Mouse (Mus musculus) thymus, postnatal 25 days (tissue): ENCODE data around the gene Utp15.

Experiments
- DNase-seq: peaks from one replicate; pipeline ENCODE4 v3.0.0; 2022

Gene Utp15

DNA sequence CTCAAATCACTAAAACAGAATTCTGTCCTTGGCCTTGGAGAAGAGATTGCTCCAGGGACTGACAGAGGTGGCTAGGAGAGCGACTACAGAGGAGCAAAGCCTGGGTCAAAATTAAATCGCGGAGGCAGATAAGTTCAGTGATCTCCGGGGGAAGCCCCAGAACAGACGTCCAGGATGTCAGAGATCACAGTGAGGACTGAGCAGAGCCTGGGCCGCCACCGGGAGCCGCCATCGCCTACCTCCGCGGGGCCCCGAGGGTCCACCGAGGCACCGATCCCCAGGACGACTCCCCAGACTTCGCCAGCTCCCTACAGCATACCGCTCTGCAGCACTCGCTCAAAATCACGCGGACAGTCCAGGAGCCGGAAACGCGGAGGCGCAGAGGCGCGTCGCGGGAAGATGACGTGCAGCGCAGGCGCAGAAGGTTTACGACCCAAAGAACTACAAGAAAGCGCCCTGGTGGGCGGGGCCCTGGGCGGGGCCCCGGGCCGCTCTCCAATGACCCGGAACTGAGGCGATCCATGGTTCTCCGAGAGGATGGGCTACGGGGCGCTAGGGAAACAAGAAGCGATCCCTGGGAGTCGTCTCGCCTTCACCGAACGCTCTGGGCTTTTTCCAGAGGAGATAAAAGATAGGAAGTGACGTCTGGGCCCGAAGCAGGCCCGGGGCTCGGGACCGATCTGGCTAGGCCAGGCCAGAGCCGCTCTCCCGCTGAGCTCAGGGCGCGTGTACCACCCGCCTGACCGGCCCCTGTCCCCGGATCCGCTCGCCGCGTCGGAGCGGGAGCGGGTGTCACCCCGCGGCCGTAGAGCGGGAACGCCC is at the start of gene Utp15, which contains the start of gene Ankra2:
Gene Utp15 (minus strand): TSS at position 406 of the 822 bp plus-strand sequence.
Gene Ankra2 (plus strand): TSS at position 439 of the 822 bp plus-strand sequence.
- DNase-seq, result peak; percentile 96

DNA sequence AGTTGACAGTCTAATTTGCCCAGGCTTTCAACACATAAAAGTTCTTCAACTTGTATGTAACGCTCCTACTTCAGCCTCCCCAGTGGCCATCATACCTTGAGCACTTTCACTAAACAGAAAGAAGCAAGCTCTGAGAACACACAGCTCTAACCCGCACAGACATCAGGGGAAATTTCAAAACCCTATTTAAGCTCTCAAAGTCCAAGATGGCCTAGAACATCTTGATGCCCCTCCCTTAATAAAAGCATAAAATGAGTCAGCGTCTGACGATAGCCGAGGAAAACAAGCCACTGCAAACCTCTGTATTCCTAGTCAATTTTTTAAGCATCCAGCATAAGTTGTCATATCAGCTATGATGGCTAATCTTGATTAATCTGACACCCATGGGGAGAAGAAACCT is 48.8 kb upstream of the Utp15 start:
- DNase-seq, result no peak

DNA sequence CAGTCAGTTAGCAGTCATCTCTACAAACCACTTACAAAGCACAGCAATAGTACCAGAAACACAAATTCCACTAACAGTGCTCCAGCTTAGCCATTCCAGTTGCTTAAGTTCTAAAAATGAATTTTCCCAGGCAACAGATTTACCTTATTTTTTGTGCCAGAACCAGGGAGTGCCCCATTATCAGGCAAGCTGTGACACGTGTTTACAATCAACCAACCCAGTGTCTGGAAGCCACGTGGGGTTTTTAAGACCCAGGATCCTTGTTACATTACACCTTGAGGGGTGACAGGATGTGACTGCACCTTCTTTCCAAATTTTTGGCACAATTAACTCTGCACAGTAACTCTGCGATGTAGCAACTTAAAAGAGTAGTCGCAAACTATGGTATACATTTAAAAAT is 45.9 kb upstream of the Utp15 start:
- DNase-seq, result no peak

DNA sequence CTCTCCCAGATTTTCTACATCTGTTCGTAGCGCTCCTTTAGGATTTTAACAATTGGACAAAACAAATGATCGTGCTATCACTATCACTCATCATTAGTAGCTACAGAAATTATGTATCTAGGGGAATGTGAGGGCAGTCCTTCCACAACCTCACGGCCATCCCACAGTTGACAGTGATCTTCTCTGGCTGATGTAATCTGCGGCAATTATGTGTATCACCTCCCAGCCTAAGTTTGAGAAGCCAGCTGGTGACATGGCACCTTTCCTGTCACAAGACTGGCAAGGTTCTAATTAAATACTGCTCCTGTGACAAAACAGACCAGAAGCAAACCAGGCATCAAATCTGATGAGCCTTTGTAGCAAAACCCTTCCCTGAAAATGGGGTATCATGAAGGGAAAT is 45.2 kb upstream of the Utp15 start:
- DNase-seq, result no peak

DNA sequence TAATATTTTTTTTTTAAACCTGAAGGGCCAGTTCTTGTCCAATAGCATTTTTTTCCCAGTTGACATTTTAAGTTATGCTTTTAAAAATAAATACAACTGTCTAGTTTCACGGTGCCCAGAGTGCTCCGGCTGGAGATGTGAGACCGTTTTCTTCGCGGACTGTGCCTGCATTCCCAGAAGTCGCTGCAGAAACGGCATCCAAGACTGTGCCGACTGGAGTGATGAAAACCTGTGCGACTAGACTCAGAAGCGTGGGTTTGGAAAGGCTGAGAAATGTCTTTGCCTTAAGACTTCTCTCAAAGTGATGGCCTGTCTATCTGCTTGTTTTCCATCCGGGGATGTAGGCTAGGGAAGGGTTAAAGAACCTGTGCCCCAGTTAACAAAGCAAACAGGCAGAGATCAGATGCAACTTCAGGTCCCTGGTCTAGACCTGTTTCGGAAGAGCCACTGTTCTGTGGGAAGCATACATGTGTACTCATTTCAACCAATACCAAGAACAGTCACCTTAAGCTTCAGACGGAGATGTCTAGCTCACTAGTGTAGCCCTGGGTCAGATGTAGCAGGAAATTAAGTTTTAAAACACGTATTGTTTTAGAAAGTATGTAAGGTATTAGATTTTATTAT is 44.1 kb upstream of the Utp15 start:
- DNase-seq, result no peak

DNA sequence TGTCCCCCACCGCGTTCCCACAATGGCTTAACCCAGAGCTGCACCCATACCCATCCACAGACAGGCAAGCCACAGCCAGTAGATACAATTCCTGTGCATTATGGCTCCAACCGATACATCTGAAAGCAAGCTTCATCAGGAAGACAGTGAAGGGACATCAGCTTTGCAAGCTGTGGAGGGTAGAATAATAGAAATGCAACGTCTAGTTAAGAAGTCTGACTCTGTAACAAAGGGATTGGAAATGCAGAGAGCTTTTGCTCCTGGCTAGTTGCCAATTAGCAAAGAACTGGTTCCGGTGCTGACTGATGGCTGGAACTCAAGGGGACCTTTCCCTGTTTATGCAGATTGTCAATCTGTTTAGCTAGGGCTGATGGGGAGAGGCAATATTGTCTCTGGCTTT is 43.6 kb upstream of the Utp15 start:
- no peak for DNase-seq

DNA sequence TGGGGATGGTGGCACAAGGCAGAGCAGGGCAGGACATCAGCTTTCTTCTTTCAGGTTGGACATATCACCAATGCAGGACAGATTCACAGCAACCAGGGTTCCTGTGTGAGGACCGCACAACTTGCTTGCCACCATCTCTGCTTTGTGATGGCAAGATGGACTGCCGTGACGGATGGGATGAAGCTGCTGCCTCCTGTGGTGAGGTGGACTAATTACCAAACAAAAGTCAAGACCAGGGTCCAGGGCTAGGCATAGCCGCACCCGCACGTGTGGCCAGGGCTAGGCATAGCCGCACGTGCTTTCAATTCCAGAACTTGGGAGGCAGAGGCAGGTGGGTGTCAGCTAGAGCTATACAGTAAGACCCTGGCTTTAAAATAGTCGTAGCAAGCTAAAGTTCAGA is 42.4 kb upstream of the Utp15 start:
- DNase-seq, result no peak

DNA sequence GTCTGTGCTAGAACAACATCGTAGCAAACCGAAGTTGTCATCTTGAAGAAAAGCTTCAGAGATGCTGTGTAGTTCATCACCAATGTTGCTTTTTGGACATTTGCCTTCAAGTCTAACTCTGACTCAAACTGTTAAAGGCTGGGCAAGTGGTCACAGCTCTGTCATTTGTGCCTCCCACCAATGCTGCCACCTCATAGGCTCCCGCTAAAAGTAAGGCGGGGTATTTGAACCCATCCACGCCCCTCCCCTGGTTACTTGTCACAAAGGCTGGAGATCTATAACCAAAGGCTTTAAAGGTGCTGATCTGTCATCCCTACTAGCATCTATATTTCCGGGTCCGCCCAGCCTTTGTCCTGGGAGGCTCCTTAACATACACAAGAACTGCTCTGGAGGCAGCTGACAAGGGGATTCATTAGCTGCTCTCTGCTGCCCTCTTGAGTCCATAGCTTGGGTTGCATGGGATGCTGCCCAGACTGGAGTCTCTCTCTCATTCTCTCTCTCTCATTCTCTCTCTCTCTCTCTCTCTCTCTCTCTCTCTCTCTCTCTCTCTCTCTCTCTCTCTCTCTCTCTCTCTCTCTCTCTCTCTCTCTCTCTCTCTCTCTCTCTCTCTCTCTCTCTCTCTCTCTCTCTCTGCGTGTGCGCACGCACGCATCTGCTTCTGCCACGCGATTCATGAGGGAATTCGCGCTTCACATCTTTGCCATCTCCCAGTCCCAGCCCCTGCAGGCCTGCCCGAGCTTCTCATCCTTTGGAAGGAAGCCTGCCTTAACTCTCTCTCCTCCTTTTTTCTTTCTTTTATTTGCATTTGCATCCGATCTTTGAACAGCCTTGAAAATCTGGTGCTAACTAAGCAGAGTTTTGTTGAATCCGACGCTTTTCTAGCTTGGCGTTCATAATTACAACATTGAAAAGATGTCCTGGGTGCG is 36.3 kb upstream of the Utp15 start:
- DNase-seq, result peak; percentile 60

DNA sequence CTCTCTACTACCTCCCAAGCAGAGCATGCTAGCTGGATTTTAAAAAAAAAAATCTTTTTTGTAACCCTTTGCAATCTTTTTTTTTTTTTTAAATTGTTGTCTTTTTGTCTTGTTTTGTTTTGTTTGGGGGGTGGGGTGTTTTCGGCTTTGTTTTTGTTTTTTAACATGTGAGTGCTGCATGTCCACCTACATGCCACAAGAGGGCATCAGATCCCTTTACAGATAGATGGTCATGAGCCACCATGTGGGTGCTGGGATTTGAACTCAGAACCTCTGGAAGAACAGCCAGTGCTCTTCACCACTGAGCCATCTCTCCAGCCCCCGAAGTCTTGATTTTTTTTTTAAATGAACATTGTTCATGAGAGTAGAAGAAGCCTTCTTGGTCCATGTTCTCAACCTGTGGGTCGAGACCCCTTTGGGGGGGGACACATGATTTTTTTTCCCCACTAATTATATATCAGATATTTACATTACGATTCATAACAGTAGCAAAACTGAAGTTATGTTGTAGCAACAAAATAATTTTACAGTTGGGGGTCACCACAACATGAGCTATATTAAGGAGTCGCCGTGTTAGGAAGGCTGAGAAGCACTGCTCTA is 35.1 kb upstream of the Utp15 start:
- no peak for DNase-seq

DNA sequence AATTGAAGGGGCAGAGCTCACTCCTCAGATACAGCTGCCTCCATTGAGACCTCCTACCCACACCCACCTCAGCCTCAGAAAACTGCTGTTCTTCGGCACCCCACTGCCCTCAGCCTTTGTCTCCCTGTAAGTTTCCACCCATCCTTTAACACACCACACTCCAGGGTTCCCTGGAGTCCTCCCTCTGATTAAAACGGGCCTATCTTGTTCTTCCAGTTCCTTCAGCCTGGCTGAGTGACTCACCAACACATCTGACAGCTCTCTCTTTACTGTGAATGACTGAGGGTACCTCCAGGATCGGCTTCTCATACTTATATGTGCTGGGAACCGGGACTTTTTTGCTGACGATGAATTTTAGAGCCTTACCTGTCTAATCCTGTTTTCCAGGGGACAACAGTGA is 33.2 kb upstream of the Utp15 start:
- no peak for DNase-seq

DNA sequence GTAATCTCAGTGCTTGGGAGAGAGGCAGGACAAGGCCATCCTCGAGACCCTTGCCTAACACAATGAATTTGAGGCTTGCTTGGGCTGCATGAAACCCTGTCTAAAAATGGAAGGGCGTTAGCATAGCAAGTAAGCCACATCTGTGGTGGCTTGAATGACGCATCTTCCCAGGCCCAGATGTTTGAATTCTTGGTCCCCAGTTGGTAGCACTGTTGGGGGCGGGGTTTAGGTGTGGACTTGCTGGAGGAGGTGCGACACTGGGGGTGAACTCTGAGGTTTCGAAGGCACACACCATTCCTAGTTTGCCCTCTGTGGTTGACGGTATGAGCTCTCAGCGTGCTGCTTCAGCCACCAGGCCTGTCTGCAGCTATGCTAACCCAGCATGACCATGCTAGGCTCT is 28.9 kb upstream of the Utp15 start:
- no peak for DNase-seq

DNA sequence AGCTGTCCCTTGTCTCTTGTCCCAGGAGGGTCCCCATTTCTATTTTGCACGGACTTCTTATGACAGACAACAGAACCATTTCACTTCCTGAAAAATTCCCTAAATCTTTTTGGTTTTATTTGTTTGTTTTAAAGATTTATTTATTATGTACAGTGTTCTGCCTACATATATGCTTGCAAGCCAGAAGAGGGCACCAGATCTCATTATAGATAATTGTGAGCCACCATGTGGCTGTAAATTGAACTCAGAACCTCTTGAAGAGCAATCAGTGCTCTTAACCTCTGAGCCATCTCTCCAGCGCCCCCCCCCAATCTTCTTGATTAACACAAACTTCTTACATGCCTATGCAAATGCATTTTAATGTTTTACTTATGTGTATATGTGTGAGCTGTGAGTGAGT is 27.9 kb upstream of the Utp15 start:
- DNase-seq, result no peak

DNA sequence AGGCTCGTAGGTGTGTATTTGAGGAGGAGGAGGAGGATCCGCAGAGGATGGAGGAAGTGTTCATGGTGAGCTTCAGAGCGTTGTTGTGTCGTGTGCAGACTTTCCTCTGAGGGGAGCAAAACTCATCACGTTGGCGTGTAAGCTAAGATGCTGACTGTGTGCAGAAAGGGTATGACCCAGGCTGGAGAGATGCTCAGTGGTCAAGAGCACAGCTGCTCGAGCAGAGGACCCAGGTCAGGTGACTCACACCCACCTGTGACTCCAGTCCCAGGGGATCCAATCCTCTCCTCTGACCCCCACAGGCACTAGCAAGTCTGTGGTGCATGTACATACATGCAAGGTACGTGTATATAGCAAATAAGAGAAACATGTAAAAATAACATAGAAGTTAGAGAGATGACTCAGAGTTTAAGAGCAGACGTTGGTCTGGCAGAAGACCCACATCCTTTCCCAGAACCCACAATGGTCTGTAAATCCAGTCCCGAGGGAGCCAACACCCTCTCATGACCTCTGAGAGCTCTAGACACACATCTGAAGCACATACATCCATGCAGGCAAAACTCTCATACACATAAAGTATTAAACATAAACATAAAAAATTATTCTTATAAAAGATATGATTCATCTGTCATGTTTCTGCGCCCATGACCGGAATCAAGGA is 18.3 kb upstream of the Utp15 start:
- DNase-seq, result no peak

DNA sequence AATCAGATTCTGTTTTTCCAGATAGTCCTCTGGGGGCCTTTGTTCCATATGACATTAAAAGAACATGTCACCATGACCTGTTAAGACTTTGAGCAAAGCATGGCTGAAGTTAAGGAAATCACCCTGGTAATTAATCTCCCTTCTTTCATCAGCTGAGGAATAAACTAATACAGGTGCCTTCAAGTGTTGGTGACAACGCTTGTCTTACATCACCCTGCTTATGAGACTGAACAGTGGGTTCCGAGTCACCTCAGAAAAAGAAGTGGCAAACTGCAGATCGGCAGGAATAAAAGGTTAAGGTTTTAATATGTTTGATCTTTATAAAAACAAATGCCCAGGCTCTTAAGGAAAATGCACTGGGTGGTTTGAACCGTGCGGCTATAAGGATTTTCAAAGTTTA is 16.8 kb upstream of the Utp15 start, which contains the start of gene Gm21976:
Gene Gm21976 (plus strand): TSS at position 202 of the 400 bp plus-strand sequence.
- no peak for DNase-seq

DNA sequence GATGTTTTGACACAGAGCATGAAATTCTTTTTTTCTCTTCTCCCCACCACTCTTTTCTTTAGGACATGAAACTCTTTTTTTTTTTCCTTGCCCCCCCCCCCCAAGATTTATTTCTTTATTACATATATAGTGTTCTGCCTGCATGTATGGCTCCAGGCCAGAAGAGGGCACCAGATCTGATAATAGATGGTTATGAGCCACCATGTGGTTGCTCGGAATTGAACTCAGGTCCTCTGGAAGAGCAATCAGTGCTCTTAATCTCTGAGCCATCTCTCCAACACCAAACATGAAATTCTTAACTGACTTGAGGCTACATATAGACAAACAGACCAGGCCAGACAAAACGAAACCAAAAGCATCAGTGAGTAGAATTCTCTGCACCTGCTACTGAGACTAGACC is 14.7 kb upstream of the Utp15 start:
- no peak for DNase-seq

DNA sequence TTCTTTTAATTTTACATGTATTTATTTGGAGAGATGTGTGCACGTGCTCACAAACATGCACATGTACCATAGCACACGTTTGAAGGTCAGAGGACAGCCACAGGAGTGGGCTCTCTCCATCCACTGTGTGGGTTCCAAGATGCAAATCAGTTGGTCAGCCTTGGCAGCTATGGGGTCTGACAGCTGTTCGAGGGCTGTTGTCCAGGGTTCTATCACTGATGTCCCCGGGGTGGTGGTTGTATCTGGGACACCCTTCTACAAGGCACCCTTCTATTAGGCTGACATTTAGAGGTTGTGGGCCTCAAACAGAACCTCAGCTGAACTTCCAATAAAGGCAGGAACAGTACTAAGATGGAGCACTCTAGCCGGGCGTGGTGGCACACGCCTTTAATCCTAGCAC is 13.4 kb upstream of the Utp15 start:
- no peak for DNase-seq

DNA sequence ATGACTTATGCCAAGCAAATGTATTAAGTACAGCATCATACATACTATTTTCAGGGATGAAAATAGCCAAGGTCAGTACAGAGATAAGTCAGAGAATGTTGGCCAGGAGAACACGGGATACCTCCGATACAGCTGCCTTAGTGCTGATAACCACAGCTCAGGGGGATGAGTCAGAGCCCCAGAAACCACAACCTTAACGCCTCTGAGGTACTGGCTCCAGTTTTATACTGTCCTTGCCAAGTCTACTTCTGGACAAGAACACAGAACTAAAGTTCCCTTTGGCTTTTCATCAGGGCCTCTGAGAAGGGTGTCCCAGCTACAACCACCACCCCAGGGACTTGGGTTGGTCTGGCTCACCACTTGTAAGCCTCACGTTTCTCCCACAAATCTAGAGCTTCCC is 12.8 kb upstream of the Utp15 start:
- no peak for DNase-seq

DNA sequence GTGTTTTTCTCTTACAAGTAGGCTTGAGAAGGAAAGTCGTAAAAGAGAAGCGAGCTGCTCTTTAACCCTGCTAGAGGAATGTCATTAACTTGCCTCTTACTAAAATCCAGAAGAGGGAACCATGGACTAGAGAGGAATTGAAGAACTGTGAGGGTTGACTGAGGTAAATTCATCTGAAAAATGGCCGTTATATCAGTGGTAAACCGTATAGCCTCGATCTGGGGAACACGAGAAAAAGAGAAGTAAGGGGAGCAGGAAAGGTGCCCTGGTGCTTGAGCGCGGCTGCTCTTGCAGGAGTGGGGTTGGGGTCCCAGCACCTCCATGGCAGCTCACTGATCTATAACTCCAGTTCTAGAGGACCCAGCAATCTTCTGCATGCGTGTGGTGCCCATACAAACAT is 11.2 kb upstream of the Utp15 start:
- DNase-seq, result no peak

DNA sequence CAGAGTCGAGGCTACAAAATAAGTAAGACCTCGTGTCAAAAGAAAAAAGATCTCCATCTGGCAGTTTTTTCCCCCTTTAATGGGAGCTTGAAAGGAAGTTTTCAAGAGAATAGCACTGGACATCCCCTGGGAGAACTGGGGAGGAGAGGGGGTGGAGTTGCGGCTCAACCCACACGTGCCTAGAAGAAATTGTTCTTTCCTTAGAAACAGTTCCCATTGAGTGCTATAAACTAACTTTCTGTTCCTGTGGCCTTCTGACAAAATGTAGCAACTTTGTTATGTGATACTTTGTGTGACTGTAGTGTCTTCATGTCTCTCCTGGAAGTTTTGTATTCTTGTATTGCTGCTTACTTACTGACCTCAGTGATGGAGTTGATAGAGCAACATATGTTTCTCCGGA is 1.3 kb upstream of the Utp15 start:
- DNase-seq, result no peak

DNA sequence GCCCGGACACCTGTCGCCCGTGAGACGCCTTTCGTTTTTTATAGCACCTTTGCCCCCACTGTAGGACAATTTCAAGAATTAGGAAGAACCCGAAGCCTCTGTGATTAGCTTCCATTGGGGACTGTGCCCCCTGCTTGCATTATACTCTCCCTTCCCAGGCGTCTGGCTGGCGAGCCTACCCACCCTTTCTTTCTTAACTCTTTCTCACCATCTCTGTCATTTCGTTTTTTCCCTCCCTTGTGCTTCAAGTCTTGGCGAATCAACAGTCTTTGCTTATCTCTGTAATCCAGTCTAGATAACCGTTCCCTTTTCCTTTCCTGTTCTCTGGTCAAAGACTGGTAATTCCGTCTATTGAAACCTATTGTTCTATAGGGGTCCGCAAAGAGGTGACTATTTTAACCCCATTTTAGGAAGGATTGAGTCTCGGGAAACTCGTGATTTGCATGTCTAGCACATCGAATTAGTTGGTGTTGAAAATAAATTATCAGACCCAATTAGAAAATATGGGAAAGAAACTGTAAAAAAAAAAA is 682 bp upstream of the Utp15 start:
- DNase-seq, result no peak

DNA sequence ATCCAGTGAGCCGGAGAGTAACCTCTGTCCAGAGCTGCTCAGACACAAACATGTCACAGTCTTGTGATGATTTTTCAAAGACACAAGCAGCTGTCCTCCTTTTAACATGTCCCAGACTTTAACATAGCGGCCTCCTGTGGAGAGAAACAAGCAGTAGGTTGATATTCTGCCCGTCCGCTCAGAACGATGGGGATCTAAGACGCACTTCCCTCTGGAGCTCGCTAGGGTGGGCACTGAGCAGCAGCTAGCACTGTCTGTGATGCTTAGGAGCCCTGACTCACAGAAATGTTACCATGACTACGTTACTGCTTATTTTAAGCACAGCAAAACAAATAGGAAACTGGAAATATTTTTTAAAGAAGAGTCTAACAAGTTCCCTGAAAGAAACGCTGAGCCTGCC is 7.9 kb downstream of the Utp15 start:
- DNase-seq, result no peak

DNA sequence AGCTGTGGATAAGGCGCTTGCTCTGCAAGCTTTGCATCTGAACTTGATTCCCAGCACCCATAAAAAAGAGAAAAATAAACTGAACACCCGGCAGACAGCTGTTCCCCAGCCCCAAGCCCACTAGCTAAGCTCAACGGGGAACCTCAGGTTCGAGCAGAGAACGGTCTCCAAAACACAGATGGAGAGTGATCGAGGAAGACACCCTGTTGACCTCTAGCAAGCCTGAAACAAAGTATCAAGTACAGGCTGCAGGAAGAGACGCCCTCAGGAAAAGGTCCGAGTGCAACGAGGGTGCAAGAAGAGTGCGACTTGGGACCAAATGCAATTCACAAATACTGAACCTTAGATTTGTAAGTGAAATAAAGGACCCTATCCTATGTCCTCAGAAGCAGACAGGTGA is 13.2 kb downstream of the Utp15 start:
- no peak for DNase-seq
